Mouse (Mus musculus) forelimb bud, embryonic 11.5 days (tissue): Measurements from ENCODE around the gene Dock1.
A peak's percentile ranks its signal among the peaks of the same experiment; 100 is the strongest.

Source experiments
- DNase-seq: peaks from one replicate; pipeline ENCODE4 v3.0.0-alpha.2; 2012; ENCODE audit warnings: low read depth, low spot score

Gene Dock1

DNA sequence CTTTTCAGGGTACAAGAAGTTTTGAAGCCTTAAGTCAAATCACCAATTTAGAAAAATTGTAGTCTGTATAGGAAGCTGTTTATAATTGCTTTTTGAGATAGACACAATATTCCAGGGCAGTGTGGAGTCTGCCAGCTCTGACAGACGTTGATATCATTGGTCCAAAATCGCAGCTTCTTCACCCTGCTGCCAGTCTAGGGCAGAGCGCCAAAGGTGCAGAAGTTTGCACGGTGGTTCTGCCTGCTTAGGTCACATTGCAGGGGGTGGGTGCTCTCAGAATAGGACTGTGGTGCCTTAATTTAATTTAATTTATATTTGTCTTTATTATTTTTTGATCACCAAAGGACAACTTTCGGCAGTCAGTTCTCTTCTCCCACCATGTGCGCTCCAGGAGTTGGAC is 288.6 kb downstream of the Dock1 start:
- no peak for DNase-seq

- DNase-seq, result peak; percentile 43
Measured at GRCm38 (mm10) chr7:134960871-134961270, 290.4 kb downstream of the Dock1 start.

- no peak for DNase-seq
Measured at GRCm38 (mm10) chr7:134961608-134962007, 291.2 kb downstream of the Dock1 start.

- DNase-seq, result no peak
Measured at GRCm38 (mm10) chr7:134990244-134990643, 319.8 kb downstream of the Dock1 start.

DNA sequence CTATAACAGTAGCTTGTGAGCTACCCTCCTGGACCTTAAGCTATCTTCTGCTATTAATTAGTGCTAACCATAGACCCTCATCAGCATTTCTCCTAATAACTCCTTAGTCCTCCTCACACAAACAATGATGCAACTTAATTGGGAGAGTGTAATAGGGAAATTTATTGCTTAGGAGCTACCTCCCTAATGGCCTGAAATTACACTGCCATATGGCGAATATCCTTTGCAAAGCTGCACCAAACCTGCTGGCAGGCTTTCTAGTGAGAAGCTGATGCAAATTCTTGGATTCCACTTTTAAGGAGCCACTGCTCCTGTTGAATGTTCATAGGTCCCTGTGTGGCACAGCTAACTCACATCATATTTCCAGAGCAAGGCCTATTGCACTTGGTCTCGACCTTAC is 320.5 kb downstream of the Dock1 start:
- no peak for DNase-seq

- DNase-seq, result no peak
Measured at GRCm38 (mm10) chr7:134994983-134995382, 324.5 kb downstream of the Dock1 start.

DNA sequence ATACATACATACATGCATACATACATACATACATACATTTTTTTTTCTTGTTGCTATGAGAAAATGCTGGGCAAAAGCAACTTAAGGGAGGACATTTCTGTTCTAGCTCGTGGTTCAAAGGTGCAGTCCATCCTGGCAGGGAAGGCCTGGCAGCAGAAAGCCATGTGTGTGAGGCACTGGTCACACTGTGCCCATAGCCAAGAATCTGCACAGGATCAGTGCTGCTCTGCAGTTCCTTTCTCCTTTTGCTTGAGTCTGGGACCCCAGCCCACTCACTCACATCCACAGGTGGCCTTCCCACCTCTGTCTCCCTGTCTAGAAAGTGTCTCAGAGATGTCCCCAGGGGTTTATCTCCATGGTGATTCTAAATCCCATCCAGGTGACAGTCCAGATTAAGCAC is 331.8 kb downstream of the Dock1 start:
- no peak for DNase-seq

DNA sequence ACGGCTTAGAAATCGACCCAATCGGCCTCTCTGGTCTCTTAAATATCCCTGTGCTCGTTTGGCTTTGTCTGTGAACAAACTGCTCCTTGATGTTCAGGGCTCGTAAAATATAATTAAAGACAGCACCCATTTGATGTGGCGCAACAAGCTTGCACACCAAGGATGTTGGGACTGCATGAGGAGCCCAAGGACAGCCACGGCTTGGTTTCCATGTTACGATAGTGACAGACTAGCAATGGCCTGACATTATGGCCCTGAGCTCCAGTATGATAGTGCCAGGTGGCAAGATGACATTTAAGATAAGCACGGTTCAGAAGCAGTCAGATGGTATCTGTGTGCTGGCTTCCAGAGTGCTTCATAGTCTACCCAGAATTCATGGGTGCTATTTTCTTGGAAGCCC is 332.4 kb downstream of the Dock1 start:
- peak; percentile 51 for DNase-seq

DNA sequence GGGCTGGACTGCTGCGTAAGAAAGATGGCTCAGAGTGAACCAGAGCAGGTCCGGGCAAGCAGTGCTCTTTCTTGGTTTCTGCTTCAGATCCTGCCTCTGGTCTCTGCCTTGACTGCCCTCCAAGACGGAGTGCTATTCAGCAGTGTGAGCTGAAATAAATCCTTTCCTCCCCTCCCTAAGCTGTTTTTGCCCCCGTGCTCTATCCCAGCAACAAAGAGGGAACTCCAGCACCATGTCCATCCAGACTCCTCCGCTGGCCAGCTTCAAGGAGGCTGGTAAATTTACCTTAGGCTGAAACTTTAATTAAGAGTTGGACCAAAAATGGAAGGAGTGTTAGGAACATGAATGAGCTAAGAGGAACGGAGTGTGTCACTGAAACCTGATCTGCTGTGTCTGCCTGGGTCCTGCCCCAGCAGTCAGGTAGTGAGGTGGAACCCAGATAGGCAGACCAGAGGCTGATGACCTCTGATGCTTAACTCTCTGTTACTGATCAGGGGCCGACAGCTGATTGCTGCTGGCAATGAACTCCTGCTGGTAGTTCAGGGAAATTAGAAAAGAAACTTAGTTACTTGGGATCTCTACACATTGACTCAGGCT is 335.6 kb downstream of the Dock1 start:
- no peak for DNase-seq

DNA sequence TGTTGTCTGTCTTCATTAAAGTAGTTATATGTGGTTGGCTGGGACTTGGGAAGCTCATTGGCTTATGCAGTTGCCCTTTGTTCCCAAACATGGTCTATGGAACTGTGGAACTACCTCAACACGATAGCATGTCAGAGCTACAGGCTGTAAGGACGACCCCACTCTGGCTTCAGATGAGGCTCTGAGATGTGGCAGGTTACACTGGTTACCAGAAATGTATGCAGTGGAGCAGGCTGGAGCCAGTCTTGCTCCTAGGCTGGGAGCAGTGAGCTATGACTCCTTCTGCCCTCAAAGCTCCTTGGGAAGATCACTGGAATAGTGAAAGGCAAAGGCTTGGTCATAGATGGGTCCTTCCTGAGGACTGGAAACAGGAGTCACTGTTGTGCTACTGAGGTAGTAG is 337.6 kb downstream of the Dock1 start:
- DNase-seq, result no peak

- no peak for DNase-seq
Measured at GRCm38 (mm10) chr7:135010997-135011396, 340.5 kb downstream of the Dock1 start.

DNA sequence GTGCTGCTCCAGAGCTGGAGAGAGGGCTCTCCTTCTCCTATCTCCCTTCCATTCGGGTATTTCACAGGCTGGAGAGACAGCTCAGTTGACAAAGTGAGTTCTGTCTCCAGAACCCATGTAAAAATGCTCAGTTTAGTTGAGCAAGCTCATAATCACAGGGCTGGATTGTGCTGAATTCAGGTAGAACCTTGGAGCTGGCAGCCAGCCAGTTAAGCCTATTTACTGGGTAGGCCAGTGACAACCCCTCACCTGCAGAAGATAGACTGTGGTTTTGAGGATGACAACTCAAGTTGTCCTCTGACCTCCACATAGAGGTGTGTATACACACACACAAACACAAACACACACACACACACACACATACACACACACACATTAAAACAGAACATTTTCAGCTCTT is 347.1 kb downstream of the Dock1 start:
- no peak for DNase-seq

- no peak for DNase-seq
Measured at GRCm38 (mm10) chr7:135020762-135021161, 350.3 kb downstream of the Dock1 start.

DNA sequence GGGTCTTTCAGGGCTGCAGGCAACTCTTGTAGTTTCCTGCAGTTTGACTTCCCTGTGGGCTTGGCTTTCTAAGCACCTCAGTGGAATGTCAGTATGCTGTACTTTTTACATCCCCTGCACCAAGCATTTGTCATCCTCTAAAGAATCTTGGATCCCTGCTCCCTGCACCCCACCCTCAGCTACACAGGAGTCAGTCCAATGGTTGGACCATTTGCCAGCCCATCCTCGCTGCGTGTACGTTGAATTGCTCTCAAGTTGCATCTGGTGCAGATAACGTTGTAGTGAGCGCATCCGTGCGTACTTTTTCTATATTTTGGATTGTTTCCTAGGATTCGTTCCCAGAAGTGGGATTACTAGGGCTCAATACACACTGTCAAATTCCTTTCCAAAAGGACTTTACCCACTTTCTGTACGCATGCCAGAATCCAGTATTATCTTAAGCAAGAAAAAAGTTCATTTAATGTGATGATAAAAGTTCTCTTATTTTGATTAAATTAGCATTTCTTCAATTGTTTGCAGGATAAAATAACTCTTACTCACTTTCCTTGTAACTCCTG is 351.2 kb downstream of the Dock1 start:
- DNase-seq, result no peak

DNA sequence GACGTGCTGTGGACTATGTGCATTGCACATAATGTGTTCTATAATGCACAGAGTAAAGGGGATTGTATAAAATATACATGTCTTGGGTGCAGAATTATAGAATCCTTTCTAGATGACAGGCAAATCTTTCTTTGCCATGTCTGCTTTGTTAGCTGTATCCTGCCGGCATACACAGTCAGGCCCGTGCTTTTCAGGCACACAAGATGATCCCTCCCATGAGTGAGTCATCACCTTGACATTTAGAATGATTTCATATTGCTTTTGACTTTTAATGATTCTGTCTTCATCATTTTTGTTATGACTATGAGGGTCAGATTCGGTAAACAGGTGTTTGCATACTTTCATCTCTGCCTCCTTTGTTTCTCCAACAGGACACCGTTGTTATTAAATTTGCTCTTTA is 354.1 kb downstream of the Dock1 start:
- DNase-seq, result no peak

DNA sequence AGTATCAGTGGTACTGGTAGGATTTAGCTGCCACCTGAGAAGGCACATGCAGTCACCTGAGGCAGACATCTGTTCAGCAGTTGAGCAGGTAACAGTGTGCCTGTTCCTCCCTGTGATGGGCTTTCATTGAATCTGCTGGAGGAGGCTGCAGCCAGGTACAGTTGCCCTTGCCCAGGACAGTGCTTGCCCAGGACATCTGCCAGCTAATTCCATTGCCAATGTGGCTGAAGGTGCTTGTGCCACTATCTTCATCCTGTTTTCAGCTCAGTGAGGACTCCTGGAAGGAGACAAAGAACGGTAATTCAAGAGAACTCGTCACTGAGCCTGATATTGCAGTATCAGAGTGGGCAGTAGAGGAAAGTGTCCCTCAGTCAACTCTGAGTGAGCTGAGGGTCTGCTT is 358.3 kb downstream of the Dock1 start:
- DNase-seq, result no peak

GRCm38 (mm10) chr7:135029136-135029535 is 358.7 kb downstream of the Dock1 start:
- no peak for DNase-seq

DNA sequence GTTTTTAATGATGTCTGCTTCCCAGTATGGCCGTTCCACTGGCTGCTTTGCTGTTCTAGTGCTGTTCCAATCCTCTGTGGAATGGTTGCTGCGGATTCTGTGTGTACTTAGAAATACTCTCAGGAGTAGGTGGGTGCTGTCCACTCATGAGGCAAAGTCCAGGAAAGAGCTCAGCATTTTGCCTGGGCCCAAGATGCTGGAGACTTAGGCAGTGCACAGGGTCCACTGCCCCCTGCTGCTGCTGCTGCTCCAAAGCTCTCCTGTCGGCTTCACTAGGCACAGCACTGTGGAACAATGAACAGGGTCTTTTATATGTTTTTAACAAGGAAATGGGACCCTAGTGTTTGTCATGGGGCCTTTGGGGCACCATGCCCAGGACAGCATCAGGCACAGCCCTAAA is 361.0 kb downstream of the Dock1 start:
- DNase-seq, result no peak

DNA sequence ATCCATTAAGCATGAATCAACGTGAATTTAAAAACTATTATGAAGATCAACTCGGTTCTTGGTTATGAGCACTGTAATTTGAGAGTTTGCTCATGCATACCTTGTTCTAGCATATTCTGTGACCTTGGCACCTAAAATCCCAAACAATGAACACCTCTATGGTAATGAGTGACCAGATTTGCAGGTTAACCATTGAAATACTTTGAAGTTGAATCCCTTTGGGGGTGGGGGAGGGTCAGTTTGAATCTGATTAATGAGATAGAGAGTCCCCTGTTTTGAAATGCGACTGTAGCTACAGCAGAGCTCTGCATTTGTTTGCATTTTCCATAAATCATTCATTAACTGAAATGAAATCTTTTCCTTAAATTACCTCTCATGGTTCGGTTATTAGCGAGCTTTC is 364.4 kb downstream of the Dock1 start:
- no peak for DNase-seq

DNA sequence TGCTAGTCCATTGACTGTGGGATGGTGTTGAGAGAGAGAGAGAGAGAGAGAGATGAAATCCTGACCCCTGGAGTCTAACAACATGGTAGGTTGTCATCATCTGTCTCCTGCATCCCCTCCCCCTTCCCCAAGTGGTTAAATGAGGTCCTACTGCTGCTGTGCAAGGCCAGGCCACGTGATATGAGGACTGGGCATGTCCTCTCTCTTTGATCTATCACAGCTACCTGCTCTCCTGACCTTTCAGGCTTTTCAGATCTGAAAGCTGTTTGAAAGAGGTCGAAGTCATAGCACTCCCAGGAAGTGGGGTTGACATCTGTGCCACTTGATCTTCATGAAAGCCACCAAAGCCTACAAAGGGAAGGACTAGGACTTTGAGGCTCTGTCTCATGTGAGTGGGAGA is 365.2 kb downstream of the Dock1 start:
- DNase-seq, result no peak

DNA sequence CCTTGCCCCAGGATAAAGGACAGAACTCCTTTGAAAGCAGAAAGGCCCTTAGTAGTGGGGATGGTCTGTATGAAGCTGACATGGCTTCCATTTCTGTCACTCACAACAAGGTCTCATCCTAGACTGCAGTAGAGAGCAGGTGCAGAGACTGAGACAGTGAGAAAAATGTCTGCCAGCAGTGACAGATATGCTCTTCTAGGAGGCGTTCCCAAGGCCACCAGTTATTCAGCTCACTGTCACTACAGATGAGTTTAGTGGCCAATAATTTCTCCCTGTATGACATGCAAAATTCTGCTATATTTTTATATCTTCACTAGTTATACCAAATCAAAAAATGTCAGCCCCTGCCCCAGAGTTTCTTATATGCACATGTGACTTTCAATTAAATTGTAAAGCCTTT is 368.5 kb downstream of the Dock1 start:
- DNase-seq, result no peak

- no peak for DNase-seq
Measured at GRCm38 (mm10) chr7:135043931-135044765, 373.7 kb downstream of the Dock1 start.

DNA sequence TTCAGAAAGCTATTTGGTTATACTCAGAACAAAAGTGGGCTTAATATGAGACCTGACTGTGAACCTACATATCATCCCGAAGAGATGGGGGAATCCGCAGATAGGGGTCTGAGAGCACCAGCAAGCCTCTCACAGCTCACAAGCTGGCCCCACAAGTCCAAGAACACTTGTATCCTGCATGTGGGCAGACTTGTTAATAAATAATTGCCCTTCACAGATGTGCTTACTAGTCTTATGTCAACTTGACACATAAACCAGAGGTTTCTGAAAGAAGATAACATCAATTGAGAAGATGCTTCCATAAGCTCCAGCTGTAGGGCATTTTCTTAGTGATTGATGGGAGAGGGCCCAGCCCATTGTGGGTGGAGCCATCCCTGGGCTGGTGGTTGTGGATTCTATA is 379.0 kb downstream of the Dock1 start:
- DNase-seq, result no peak
